Comparison of ENCODE assay signal across 16 mouse cellular contexts in genomic region chr1:176852813-176853590, GRCm38 (mm10). TPM values are rescaled to one million over a fixed set of nuclear protein-coding genes. Genes with fewer than 3 reads are reported as not detected.
DNase-seq lines count a peak whose midpoint lies in the region; ATAC-seq lines count a peak whose summit lies in the region.
"Had no signal": no experiment of that assay in that cellular context is flagged by ENCODE, and none has a peak within 500 bp of the region (broad histone marks: within the 10 kb centered on the region; RNA-seq: fewer than 3 reads in every experiment).

No protein-coding gene starts in this region.

- peak; percentile 90 for DNase-seq in heart, adult 11 months
- no peak for DNase-seq in heart, postnatal 10 days
- DNase-seq in thymus, postnatal 14 days, result peak; percentile 33
- no peak for DNase-seq in thymus, postnatal 4 days
- no peak for DNase-seq in right cerebral cortex, adult 2 months (ENCODE audit: low spot score in 2 of 2)
- DNase-seq in layer of hippocampus, adult 8-10 months (ENCODE audit: low spot score in 2 of 2), result no peak
- no peak for DNase-seq in urinary bladder, postnatal 14 days (ENCODE audit: low spot score)
- DNase-seq: adrenal gland, postnatal 10 days; cerebellum, adult 9-10 months; gastrocnemius, postnatal 10 days; heart, postnatal 14 days; lung, postnatal 10 days; midbrain, embryonic 14.5 days had no signal

- peak; percentile 95 for ATAC-seq in megakaryocyte, adult 5-6 weeks (ENCODE audit: poor library complexity, severe bottlenecking)
- ATAC-seq: forebrain, embryonic 15.5 days; intestine, postnatal 0 days had no signal

- intact Hi-C loops in heart, postnatal 10 days (cut with DNase I), result loop anchor here (5.0 kb wide), 1 partner anchor 91 kb away; no protein-coding TSS in a partner anchor

RNA-seq across cellular contexts. Expression of gene Sdccag8, which starts 38.5 kb away (rescaled TPM):
- total RNA-seq in heart, postnatal 10 days (2021), result 1 to 10 TPM; 4.2 to 5.3 TPM
- 17.5 and 24.1 TPM in 2 replicates for total RNA-seq in megakaryocyte, adult 5-6 weeks (2015)
- total RNA-seq in megakaryocyte, adult 5-6 weeks (2017), result 55.3 and 59.3 TPM in 2 replicates
- 10 to 100 TPM; 16.3 to 24.0 (median 19.4) TPM for total RNA-seq in layer of hippocampus, adult 8-10 months (2022)

RNA-seq across cellular contexts. Expression of gene Cep170, which starts 39.1 kb away (rescaled TPM):
- total RNA-seq in heart, postnatal 10 days (2021), result 10 to 100 TPM; 30.6 to 39.1 TPM
- total RNA-seq in megakaryocyte, adult 5-6 weeks (2015), result 68.3 and 74.4 TPM in 2 replicates
- total RNA-seq in megakaryocyte, adult 5-6 weeks (2017), result 65.6 and 77.4 TPM in 2 replicates
- 100 to 1,000 TPM in 1 of 4 experiments, 10 to 100 TPM in 3; 86.4 to 110 (median 92.6) TPM for total RNA-seq in layer of hippocampus, adult 8-10 months (2022)

Comparison
In these comparisons a context has a peak if more than half of its experiments do, and no peak if none do; other contexts are left out.
1. DNase-seq: peak in heart, adult 11 months (single experiment) and thymus, postnatal 14 days (single experiment); none in heart, postnatal 10 days (0 of 2), thymus, postnatal 4 days (single experiment), right cerebral cortex, adult 2 months (0 of 2), layer of hippocampus, adult 8-10 months (0 of 2) and urinary bladder, postnatal 14 days (single experiment).